Mouse (Mus musculus) kidney, embryonic 14.5 days (tissue): ENCODE measurements around the gene Pafah1b2. TPM values are rescaled to one million over a fixed set of nuclear protein-coding genes. Genes with fewer than 3 reads are reported as not detected.

Source experiments
- ATAC-seq: fragments of 200-750 bp; cut with Nextera tagmentation; 2 replicates; pipeline ENCODE4 v1.8.0; 2017; ENCODE audit warnings: moderate number of reproducible peaks, mild to moderate bottlenecking, moderate TSS enrichment, moderate library complexity; ENCODE audit not compliant: low FRiP score, low TSS enrichment
- H3K27ac ChIP-seq: fragments of 300-500 bp; sonication (generic); 2 replicates; pipeline ENCODE4 v1.5.1; 2014; ENCODE audit warnings: low read depth, mild to moderate bottlenecking, low read length, moderate library complexity, mixed read lengths
- H3K27me3 ChIP-seq: fragments of 300-500 bp; sonication (generic); 2 replicates; pipeline ENCODE4 v1.6.1; 2014; ENCODE audit warnings: mild to moderate bottlenecking, low read length; ENCODE audit not compliant: control insufficient read depth, insufficient read depth
- H3K36me3 ChIP-seq: fragments of 300-500 bp; sonication (generic); 2 replicates; pipeline ENCODE4 v1.6.1; 2014; ENCODE audit warnings: low read length, mixed read lengths; ENCODE audit not compliant: control insufficient read depth, insufficient read depth
- H3K4me1 ChIP-seq: fragments of 300-500 bp; sonication (generic); 2 replicates; pipeline ENCODE4 v1.6.1; 2014; ENCODE audit warnings: low read length, mixed read lengths; ENCODE audit not compliant: control insufficient read depth, insufficient read depth
- H3K4me2 ChIP-seq: fragments of 300-500 bp; sonication (generic); replicated peaks from 2 replicates; pipeline ENCODE4 v1.6.1; 2014; ENCODE audit warnings: low read depth, mild to moderate bottlenecking, low read length
- H3K4me3 ChIP-seq: fragments of 300-500 bp; sonication (generic); 2 replicates; pipeline ENCODE4 v1.5.1; 2014; ENCODE audit warnings: mild to moderate bottlenecking, low read length
- H3K9ac ChIP-seq: fragments of 300-500 bp; sonication (generic); 2 replicates; pipeline ENCODE4 v1.6.1; 2014; ENCODE audit warnings: low read depth, mild to moderate bottlenecking, low read length, moderate library complexity
- H3K9me3 ChIP-seq: fragments of 300-500 bp; sonication (generic); 2 replicates; pipeline ENCODE4 v1.6.1; 2016; ENCODE audit warnings: low read length; ENCODE audit not compliant: control insufficient read depth
- WGBS: fragments of 180-500 bp; shearing (Covaris S2); extraction: QIAGEN DNeasy Blood & Tissue Kit; methylation state at CpG from one replicate; pipeline ENCODE4 v1.1.7; 2014; 5-methylcytosine and 5-hydroxymethylcytosine counted together
- polyA plus RNA-seq: library from polyadenylated mRNA; unstranded; fragments of >200 nt; fragmentation: Nextera tagmentation; extraction: Ambion mirVana; gene quantifications from 2 replicates; pipeline ENCODE4 v1.2.1, GENCODE M21; 2014

The Pafah1b2 gene
- 125 and 177 TPM in 2 replicates for polyA plus RNA-seq

DNA sequence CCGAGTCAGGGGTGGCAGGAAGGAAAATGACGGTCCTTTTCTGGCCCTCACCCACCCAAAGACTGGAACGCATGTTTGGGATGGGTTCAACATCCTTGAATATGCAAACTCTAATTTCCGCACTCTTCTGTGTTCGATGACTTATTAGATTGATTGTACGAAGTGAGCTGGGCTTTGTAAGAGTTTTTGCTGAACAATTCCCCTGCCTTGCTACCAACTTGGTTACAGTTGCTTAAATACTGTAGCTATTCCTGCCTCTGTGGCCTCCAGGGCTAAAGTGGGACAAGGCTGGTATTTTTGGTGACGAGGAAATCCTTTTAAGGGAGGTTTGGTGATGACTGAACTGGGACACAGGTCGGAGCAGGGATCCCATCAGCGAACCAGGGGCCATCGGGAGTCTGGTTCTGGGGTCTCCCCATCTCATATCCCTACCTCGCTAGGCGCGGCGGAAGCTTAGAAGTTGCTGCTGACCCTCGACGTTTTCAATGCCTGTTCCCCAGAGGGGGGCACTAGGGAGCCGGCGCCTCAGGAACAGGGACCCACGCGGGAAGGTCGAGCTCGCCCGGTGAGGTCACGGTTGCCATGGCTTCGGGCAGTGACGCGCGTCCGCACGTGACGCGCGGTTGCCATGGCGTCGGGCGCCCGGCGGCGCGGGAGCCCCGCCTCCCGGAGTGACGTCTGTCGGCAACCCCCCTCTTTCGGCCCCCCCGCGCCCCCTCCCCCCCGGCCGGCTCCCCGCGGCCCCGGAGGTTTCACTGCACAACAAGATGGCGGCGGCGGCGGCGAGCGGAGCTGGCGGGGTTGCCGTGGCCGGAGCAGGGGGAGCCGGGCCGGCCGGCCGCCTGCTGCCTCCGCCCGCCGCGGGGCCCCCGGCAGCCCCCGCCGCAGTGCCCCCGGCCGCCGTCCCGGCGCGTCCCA, at the start of gene Pafah1b2, which contains the start of gene Sik3:
Gene Pafah1b2, minus strand, starts transcription at position 600 of the 918 bp plus-strand sequence.
Gene Sik3, plus strand, starts transcription at position 730 of the 918 bp plus-strand sequence.
- peaks cover 32% of the 10 kb centered on the region for H3K4me1 ChIP-seq
- H3K27ac ChIP-seq, result peak within 1 kb of the TSS; percentile 87
- H3K36me3 ChIP-seq, result no peaks in the 10 kb centered on the region
- ATAC-seq, result peak; percentile 82
- 2% methylated on average over 49 of the region's 78 CpGs for WGBS
- H3K9ac ChIP-seq, result peak within 1 kb of the TSS; percentile 94
- peak within 1 kb of the TSS; percentile 79 for H3K4me2 ChIP-seq
- H3K9me3 ChIP-seq, result no peaks in the 10 kb centered on the region
- peak within 1 kb of the TSS; percentile 97 for H3K4me3 ChIP-seq
- H3K27me3 ChIP-seq, result no peaks in the 10 kb centered on the region

- Histone ChIP-seq H3K27ac (no peak overlapping the region), H3K4me1 (peaks cover 5% of the 10 kb centered on the region; the same call in 1 of the 2 replicates), H3K36me3 (no peaks in the 10 kb centered on the region), H3K27me3 (no peaks in the 10 kb centered on the region), H3K4me2 (no peak overlapping the region), H3K9ac (no peak overlapping the region), H3K4me3 (no peak overlapping the region), H3K9me3 (no peaks in the 10 kb centered on the region)
- ATAC-seq, result no peak
- WGBS, result 86% methylated on average over 9 of the region's 9 CpGs
Measured at GRCm38 (mm10) chr9:46061696-46062425, 49.4 kb upstream of the Pafah1b2 start.

GRCm38 (mm10) chr9:46060249-46060648, 47.8 kb upstream of the Pafah1b2 start:
- 88% methylated on average over 2 of the region's 2 CpGs for WGBS
- Histone ChIP-seq H3K4me1 (0 out of 2 replicates have a peak, but pooled peaks cover 4% of the 10 kb centered on the region), H3K27ac (no peak overlapping the region), H3K9me3 (no peaks in the 10 kb centered on the region), H3K9ac (no peak overlapping the region), H3K4me2 (no peak overlapping the region), H3K4me3 (no peak overlapping the region), H3K27me3 (no peaks in the 10 kb centered on the region), H3K36me3 (no peaks in the 10 kb centered on the region)
- ATAC-seq, result no peak

DNA sequence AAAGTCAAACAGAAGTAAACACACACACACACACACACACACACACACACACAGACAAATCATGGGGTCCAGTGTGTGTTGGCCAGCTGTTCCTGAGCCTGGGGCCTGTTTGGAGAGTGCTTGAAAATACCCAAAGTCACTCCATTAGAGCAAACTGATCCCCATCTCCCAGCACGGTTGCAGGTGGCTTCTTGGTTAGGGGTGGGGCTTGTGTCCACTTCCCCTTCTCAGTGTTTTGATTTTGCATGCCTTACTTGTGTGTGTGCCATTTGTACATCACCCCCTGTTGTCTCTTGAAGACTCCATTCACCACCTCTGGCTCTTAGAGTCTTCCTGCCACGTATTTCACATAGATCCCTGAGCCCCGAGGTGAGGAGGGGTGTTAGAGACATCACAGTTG, 45.6 kb upstream of the Pafah1b2 start:
- no peak for ATAC-seq
- Histone ChIP-seq H3K4me2 (no peak overlapping the region), H3K4me1 (peaks cover 7% of the 10 kb centered on the region), H3K4me3 (no peak overlapping the region), H3K27ac (no peak overlapping the region), H3K9me3 (no peaks in the 10 kb centered on the region), H3K9ac (no peak overlapping the region), H3K27me3 (no peaks in the 10 kb centered on the region), H3K36me3 (no peaks in the 10 kb centered on the region)
- WGBS, result 86% methylated on average over 3 of the region's 3 CpGs

- H3K9me3 ChIP-seq, result no peaks in the 10 kb centered on the region
- no peak for ATAC-seq
- no peaks in the 10 kb centered on the region for H3K36me3 ChIP-seq
- no peak overlapping the region for H3K27ac ChIP-seq
- H3K4me2 ChIP-seq, result no peak overlapping the region
- H3K4me1 ChIP-seq, result peaks cover 3% of the 10 kb centered on the region
- H3K9ac ChIP-seq, result no peak overlapping the region
- WGBS, result 89% methylated on average over 9 of the region's 9 CpGs
- no peak overlapping the region for H3K4me3 ChIP-seq
- no peaks in the 10 kb centered on the region for H3K27me3 ChIP-seq
Measured at GRCm38 (mm10) chr9:46053014-46053666, 40.6 kb upstream of the Pafah1b2 start.

- no peak for ATAC-seq
- H3K4me2 ChIP-seq, result no peak overlapping the region
- H3K9ac ChIP-seq, result no peak overlapping the region
- no peaks in the 10 kb centered on the region for H3K9me3 ChIP-seq
- H3K27me3 ChIP-seq, result no peaks in the 10 kb centered on the region
- no peak overlapping the region for H3K4me3 ChIP-seq
- 74% methylated on average over 8 of the region's 8 CpGs for WGBS
- H3K36me3 ChIP-seq, result no peaks in the 10 kb centered on the region
- H3K27ac ChIP-seq, result no peak overlapping the region
- peaks cover 3% of the 10 kb centered on the region for H3K4me1 ChIP-seq
Measured at GRCm38 (mm10) chr9:46050203-46050602, 37.7 kb upstream of the Pafah1b2 start.

GRCm38 (mm10) chr9:46049525-46049924, 37.0 kb upstream of the Pafah1b2 start:
- Histone ChIP-seq H3K4me3 (no peak overlapping the region), H3K27ac (no peak overlapping the region), H3K9me3 (no peaks in the 10 kb centered on the region), H3K9ac (no peak overlapping the region), H3K4me1 (peaks cover 3% of the 10 kb centered on the region), H3K27me3 (no peaks in the 10 kb centered on the region), H3K4me2 (no peak overlapping the region), H3K36me3 (no peaks in the 10 kb centered on the region)
- ATAC-seq, result no peak
- 66% methylated on average over 7 of the region's 7 CpGs for WGBS

- ATAC-seq, result no peak
- 76% methylated on average over 11 of the region's 11 CpGs for WGBS
Measured at GRCm38 (mm10) chr9:46046724-46047517, 34.4 kb upstream of the Pafah1b2 start.

More at GRCm38 (mm10) chr9:46046724-46047517, 34.4 kb upstream of the Pafah1b2 start:
- Histone ChIP-seq H3K4me2 (no peak overlapping the region), H3K27ac (no peak overlapping the region), H3K27me3 (no peaks in the 10 kb centered on the region), H3K36me3 (no peaks in the 10 kb centered on the region), H3K9ac (no peak overlapping the region), H3K4me1 (no peaks in the 10 kb centered on the region), H3K4me3 (no peak overlapping the region), H3K9me3 (no peaks in the 10 kb centered on the region)
